Mouse (Mus musculus) B cell, adult 2 months (primary cell): Measurements from ENCODE around the gene Pdrg1.

Experiments used
- DNase-seq, 2 experiments: peaks; one replicate each; pipeline ENCODE4 v3.0.0; 2022

Pdrg1 gene

GRCm38 (mm10) chr2:153031126-153032082 lies 16.2 kb upstream of the Pdrg1 start, which contains the start of gene Xkr7:
Xkr7 (plus strand) TSS chr2:153031852.
- DNase-seq, result no peak

- DNase-seq, result no peak
Observed at GRCm38 (mm10) chr2:153030422-153030821, 15.2 kb upstream of the Pdrg1 start.

- no peak for DNase-seq
Observed at GRCm38 (mm10) chr2:153027501-153027900, 12.3 kb upstream of the Pdrg1 start.

GRCm38 (mm10) chr2:153026052-153026451 lies 10.8 kb upstream of the Pdrg1 start:
- no peak for DNase-seq

GRCm38 (mm10) chr2:153022855-153023254 lies 7.6 kb upstream of the Pdrg1 start:
- DNase-seq, result no peak

GRCm38 (mm10) chr2:153021163-153021562 lies 5.9 kb upstream of the Pdrg1 start:
- DNase-seq, result no peak

- no peak for DNase-seq
Observed at GRCm38 (mm10) chr2:153019355-153019754, 4.1 kb upstream of the Pdrg1 start.

- no peak for DNase-seq
Observed at GRCm38 (mm10) chr2:153016786-153017185, 1.6 kb upstream of the Pdrg1 start.

- DNase-seq, result no peak
Observed at GRCm38 (mm10) chr2:153015804-153016203, 577 bp upstream of the Pdrg1 start.

- no peak for DNase-seq
Observed at GRCm38 (mm10) chr2:153013724-153014515, 1.3 kb downstream of the Pdrg1 start.

GRCm38 (mm10) chr2:153009192-153009973 lies 5.8 kb downstream of the Pdrg1 start:
- DNase-seq, result no peak

GRCm38 (mm10) chr2:153005981-153006380 lies 9.2 kb downstream of the Pdrg1 start:
- DNase-seq, result no peak

- DNase-seq, result no peak
Observed at GRCm38 (mm10) chr2:153003681-153004338, 11.4 kb downstream of the Pdrg1 start.

GRCm38 (mm10) chr2:153002492-153003248 lies 12.6 kb downstream of the Pdrg1 start:
- DNase-seq, result peak; percentile 7 to 38

- DNase-seq, result no peak
Observed at GRCm38 (mm10) chr2:152997046-152997445, 18.2 kb downstream of the Pdrg1 start.

GRCm38 (mm10) chr2:152991529-152991928 lies 23.7 kb downstream of the Pdrg1 start:
- no peak for DNase-seq

- DNase-seq, result no peak
Observed at GRCm38 (mm10) chr2:152985582-152985981, 29.6 kb downstream of the Pdrg1 start.

GRCm38 (mm10) chr2:152976991-152977390 lies 38.2 kb downstream of the Pdrg1 start:
- DNase-seq, result no peak

GRCm38 (mm10) chr2:152965555-152965954 lies 49.7 kb downstream of the Pdrg1 start:
- no peak for DNase-seq

GRCm38 (mm10) chr2:152962091-152962793 lies 53.0 kb downstream of the Pdrg1 start, which contains the start of gene Ttll9:
Ttll9 (plus strand) TSS chr2:152962485.
- DNase-seq, result peak; percentile 50 to 61
